Mouse (Mus musculus) kidney, embryonic 16.5 days (tissue): Measurements from ENCODE around the gene Slco1a5. TPM values are rescaled to one million over a fixed set of nuclear protein-coding genes. Genes with fewer than 3 reads are reported as not detected.
A peak's percentile ranks its signal among the peaks of the same experiment; 100 is the strongest.
"Not testable (repeated sequence)": the region's sequence is repeated elsewhere in the genome, so short reads cannot be mapped to it uniquely, and the experiment has no call there.

Source experiments
- ATAC-seq: fragments of 200-750 bp; cut with Nextera tagmentation; 2 replicates; pipeline ENCODE4 v1.8.0; 2017; ENCODE audit warnings: moderate TSS enrichment; ENCODE audit not compliant: low FRiP score, low TSS enrichment
- H3K27ac ChIP-seq: fragments of 300-500 bp; sonication (generic); 2 replicates; pipeline ENCODE4 v1.5.1; 2014; ENCODE audit warnings: low read length
- H3K27me3 ChIP-seq: fragments of 300-500 bp; sonication (generic); 2 replicates; pipeline ENCODE4 v1.6.1; 2014; ENCODE audit warnings: low read length, control low read depth, mixed read lengths; ENCODE audit not compliant: insufficient read depth
- H3K36me3 ChIP-seq: fragments of 300-500 bp; sonication (generic); 2 replicates; pipeline ENCODE4 v1.6.1; 2014; ENCODE audit warnings: low read length, control low read depth, mixed read lengths; ENCODE audit not compliant: insufficient read depth
- H3K4me1 ChIP-seq: fragments of 300-500 bp; sonication (generic); 2 replicates; pipeline ENCODE4 v1.6.1; 2014; ENCODE audit warnings: low read length, control low read depth, mixed read lengths; ENCODE audit not compliant: insufficient read depth
- H3K4me2 ChIP-seq: fragments of 300-500 bp; sonication (generic); replicated peaks from 2 replicates; pipeline ENCODE4 v1.6.1; 2014; ENCODE audit warnings: low read depth, low read length
- H3K4me3 ChIP-seq: fragments of 300-500 bp; sonication (generic); 2 replicates; pipeline ENCODE4 v1.5.1; 2014; ENCODE audit warnings: mild to moderate bottlenecking, low read length
- H3K9ac ChIP-seq: fragments of 300-500 bp; sonication (generic); replicated peaks from 2 replicates; pipeline ENCODE4 v1.6.1; 2014; ENCODE audit warnings: low read length
- H3K9me3 ChIP-seq: fragments of 300-500 bp; sonication (generic); 2 replicates; pipeline ENCODE4 v1.6.1; 2016; ENCODE audit warnings: low read length, control low read depth
- WGBS: fragments of 180-500 bp; shearing (Covaris S2); extraction: QIAGEN DNeasy Blood & Tissue Kit; methylation state at CpG from one replicate; pipeline ENCODE4 v1.1.7; 2014; 5-methylcytosine and 5-hydroxymethylcytosine counted together
- polyA plus RNA-seq: library from polyadenylated mRNA; unstranded; fragments of >200 nt; fragmentation: Nextera tagmentation; extraction: Ambion mirVana; gene quantifications from 2 replicates; pipeline ENCODE4 v1.2.1, GENCODE M21; 2015

The Slco1a5 gene
- polyA plus RNA-seq, 1 experiment from 2014 or later, result not detected

GRCm38 (mm10) chr6:142314285-142314684 lies 8.5 kb downstream of the Slco1a5 start:
- Histone ChIP-seq H3K9ac (no peak overlapping the region), H3K4me3 (no peak overlapping the region), H3K9me3 (peaks cover 4% of the 10 kb centered on the region), H3K4me1 (no peaks in the 10 kb centered on the region), H3K27me3 (no peaks in the 10 kb centered on the region), H3K27ac (no peak overlapping the region), H3K36me3 (no peaks in the 10 kb centered on the region), H3K4me2 (no peak overlapping the region)
- WGBS, result 79% methylated on average over 5 of the region's 5 CpGs
- no peak for ATAC-seq

GRCm38 (mm10) chr6:142305076-142305475 lies 17.7 kb downstream of the Slco1a5 start:
- no peaks in the 10 kb centered on the region for H3K36me3 ChIP-seq
- H3K9ac ChIP-seq, result no peak overlapping the region
- no peak for ATAC-seq
- H3K9me3 ChIP-seq, result peaks cover 4% of the 10 kb centered on the region
- H3K4me3 ChIP-seq, result no peak overlapping the region
- H3K4me1 ChIP-seq, result no peaks in the 10 kb centered on the region
- H3K27ac ChIP-seq, result no peak overlapping the region
- H3K27me3 ChIP-seq, result no peaks in the 10 kb centered on the region
- no peak overlapping the region for H3K4me2 ChIP-seq

- Histone ChIP-seq H3K9ac (no peak within 1 kb of the TSS), H3K27ac (no peak within 1 kb of the TSS), H3K4me2 (no peak within 1 kb of the TSS), H3K4me3 (no peak within 1 kb of the TSS), H3K36me3 (no peaks in the 10 kb centered on the region), H3K9me3 (no peaks in the 10 kb centered on the region), H3K27me3 (no peaks in the 10 kb centered on the region), H3K4me1 (no peaks in the 10 kb centered on the region)
- no peak for ATAC-seq
- 52% methylated on average over 4 of the region's 4 CpGs for WGBS
These were observed 24.7 kb downstream of the Slco1a5 start, which contains the start of gene Iapp for GRCm38 (mm10) chr6:142298098-142298497. TSS of gene Iapp (plus strand) at chr6:142298423.

GRCm38 (mm10) chr6:142289413-142290118 lies 33.2 kb downstream of the Slco1a5 start:
- ATAC-seq, result peak; percentile 65; the same call in 1 of the 2 replicates
- H3K4me2 ChIP-seq, result no peak overlapping the region
- no peaks in the 10 kb centered on the region for H3K4me1 ChIP-seq
- no peaks in the 10 kb centered on the region for H3K36me3 ChIP-seq
- no peaks in the 10 kb centered on the region for H3K9me3 ChIP-seq
- no peak overlapping the region for H3K4me3 ChIP-seq
- no peaks in the 10 kb centered on the region for H3K27me3 ChIP-seq
- H3K27ac ChIP-seq, result no peak overlapping the region
- no peak overlapping the region for H3K9ac ChIP-seq
- 60% methylated on average over 12 of the region's 12 CpGs for WGBS

GRCm38 (mm10) chr6:142275721-142276442 lies 46.9 kb downstream of the Slco1a5 start:
- Histone ChIP-seq H3K4me2 (no peak overlapping the region), H3K4me1 (no peaks in the 10 kb centered on the region), H3K36me3 (no peaks in the 10 kb centered on the region), H3K27ac (no peak overlapping the region), H3K27me3 (no peaks in the 10 kb centered on the region), H3K4me3 (no peak overlapping the region), H3K9me3 (no peaks in the 10 kb centered on the region), H3K9ac (no peak overlapping the region)
- ATAC-seq, result 0 out of 2 replicates have a peak, but pooled peaks have one; percentile 46
- WGBS, result 30% methylated on average over 4 of the region's 4 CpGs

GRCm38 (mm10) chr6:142250738-142251307 lies 72.0 kb downstream of the Slco1a5 start:
- ATAC-seq, H3K9ac ChIP-seq, H3K4me2 ChIP-seq, H3K27me3 ChIP-seq, H3K9me3 ChIP-seq, H3K4me1 ChIP-seq, H3K36me3 ChIP-seq, H3K4me3 ChIP-seq, H3K27ac ChIP-seq: not testable (repeated sequence)
- WGBS, result 90% methylated on average over 1 of the region's 1 CpGs

GRCm38 (mm10) chr6:142245065-142245464 lies 77.7 kb downstream of the Slco1a5 start:
- no peak overlapping the region for H3K9ac ChIP-seq
- no peak overlapping the region for H3K27ac ChIP-seq
- no peaks in the 10 kb centered on the region for H3K27me3 ChIP-seq
- no peaks in the 10 kb centered on the region for H3K36me3 ChIP-seq
- H3K4me1 ChIP-seq, result no peaks in the 10 kb centered on the region
- no peak for ATAC-seq
- H3K9me3 ChIP-seq, result no peaks in the 10 kb centered on the region
- no peak overlapping the region for H3K4me2 ChIP-seq
- WGBS, result 84% methylated on average over 5 of the region's 5 CpGs
- H3K4me3 ChIP-seq, result no peak overlapping the region

- ATAC-seq, result no peak
- WGBS, result 68% methylated on average over 1 of the region's 1 CpGs
- H3K4me3 ChIP-seq, result no peak overlapping the region
These were observed 83.3 kb downstream of the Slco1a5 start for GRCm38 (mm10) chr6:142239468-142239867.

GRCm38 (mm10) chr6:142220138-142220537 lies 102.6 kb downstream of the Slco1a5 start:
- Histone ChIP-seq H3K36me3 (no peaks in the 10 kb centered on the region), H3K27ac (no peak overlapping the region), H3K4me2 (no peak overlapping the region), H3K9me3 (no peaks in the 10 kb centered on the region), H3K9ac (no peak overlapping the region), H3K27me3 (no peaks in the 10 kb centered on the region), H3K4me1 (no peaks in the 10 kb centered on the region), H3K4me3 (no peak overlapping the region)
- ATAC-seq, result no peak

More at GRCm38 (mm10) chr6:142239468-142239867, 83.3 kb downstream of the Slco1a5 start:
- Histone ChIP-seq H3K27me3 (no peaks in the 10 kb centered on the region), H3K4me2 (no peak overlapping the region), H3K4me1 (no peaks in the 10 kb centered on the region), H3K9ac (no peak overlapping the region), H3K9me3 (no peaks in the 10 kb centered on the region), H3K27ac (no peak overlapping the region), H3K36me3 (no peaks in the 10 kb centered on the region)

GRCm38 (mm10) chr6:142211821-142212220 lies 111.0 kb downstream of the Slco1a5 start:
- H3K4me3 ChIP-seq, result no peak overlapping the region
- no peak for ATAC-seq
- H3K4me2 ChIP-seq, result no peak overlapping the region
- no peak overlapping the region for H3K27ac ChIP-seq
- H3K4me1 ChIP-seq, result no peaks in the 10 kb centered on the region
- no peaks in the 10 kb centered on the region for H3K9me3 ChIP-seq
- no peak overlapping the region for H3K9ac ChIP-seq
- H3K36me3 ChIP-seq, result no peaks in the 10 kb centered on the region
- H3K27me3 ChIP-seq, result no peaks in the 10 kb centered on the region
